ENCODE assay signal across 21 mouse cellular contexts in genomic region chr17:12997890-12998289, GRCm38 (mm10). TPM values are rescaled to one million over a fixed set of nuclear protein-coding genes. Genes with fewer than 3 reads are reported as not detected.
"Had no signal": no experiment of that assay in that cellular context is flagged by ENCODE, and none has a peak within 500 bp of the region (broad histone marks: within the 10 kb centered on the region; RNA-seq: fewer than 3 reads in every experiment).

No protein-coding gene starts in this region.

- H3K27me3 ChIP-seq: midbrain, embryonic 12.5 days; neural tube, embryonic 13.5 days; neural tube, embryonic 15.5 days had no signal

- H3K9ac ChIP-seq: lung, embryonic 14.5 days; midbrain, embryonic 12.5 days; neural tube, embryonic 13.5 days; neural tube, embryonic 15.5 days had no signal

- H3K9me3 ChIP-seq: midbrain, embryonic 10.5 days; midbrain, embryonic 12.5 days; neural tube, embryonic 13.5 days; neural tube, embryonic 15.5 days had no signal

- H3K36me3 ChIP-seq: midbrain, embryonic 10.5 days; midbrain, embryonic 12.5 days; neural tube, embryonic 13.5 days; neural tube, embryonic 15.5 days had no signal

- H3K27ac ChIP-seq: midbrain, embryonic 10.5 days; midbrain, embryonic 12.5 days; neural tube, embryonic 13.5 days; neural tube, embryonic 15.5 days had no signal

- DNase-seq: lung, adult 18-20 months; lung, embryonic 14.5 days; lung, postnatal 10 days; lung, postnatal 4 days; midbrain, embryonic 14.5 days; right cerebral cortex, postnatal 25 days; right cerebral cortex, postnatal 4 days; spleen, adult 18-20 months; thymus, adult 18-20 months; thymus, postnatal 14 days; thymus, postnatal 36 days had no signal

- H3K4me1 ChIP-seq: midbrain, embryonic 12.5 days; neural tube, embryonic 15.5 days had no signal

- H3K4me3 ChIP-seq: midbrain, embryonic 10.5 days; midbrain, embryonic 12.5 days; myocyte; neural tube, embryonic 13.5 days; neural tube, embryonic 15.5 days had no signal

RNA-seq across cellular contexts. Expression of gene Gpr31b, which starts 54.2 kb away (rescaled TPM):
- total RNA-seq: megakaryocyte-erythroid progenitor cell, adult 5-6 weeks had no signal
- polyA plus RNA-seq: lung, embryonic 14.5 days; lung, embryonic 16.5 days; midbrain, embryonic 10.5 days; midbrain, embryonic 12.5 days; midbrain, embryonic 14.5 days; myocyte; neural tube, embryonic 11.5 days; neural tube, embryonic 13.5 days; neural tube, embryonic 15.5 days; stomach, embryonic 16.5 days had no signal

RNA-seq across cellular contexts. Expression of gene Acat3, which starts 57.5 kb away (rescaled TPM):
- polyA plus RNA-seq: small intestine, adult 2 months had no signal
